Mouse (Mus musculus) liver, embryonic 11.5 days (tissue): ENCODE data around the gene Ptpa. TPM values are rescaled to one million over a fixed set of nuclear protein-coding genes. Genes with fewer than 3 reads are reported as not detected.

Experiments
- ATAC-seq: fragments of 200-750 bp; cut with Nextera tagmentation; replicated peaks from 2 replicates; pipeline ENCODE4 v1.8.0; 2017; ENCODE audit warnings: moderate number of reproducible peaks, mild to moderate bottlenecking, moderate TSS enrichment, moderate library complexity; ENCODE audit not compliant: low FRiP score
- DNase-seq: peaks from one replicate; pipeline ENCODE4 v3.0.0-alpha.2; 2017; ENCODE audit warnings: low spot score
- H3K27ac ChIP-seq: fragments of 300-500 bp; sonication (generic); 2 replicates; pipeline ENCODE4 v1.5.1; 2014; ENCODE audit warnings: mild to moderate bottlenecking, low read depth, low read length, control low read depth
- H3K27me3 ChIP-seq: fragments of 300-500 bp; sonication (generic); replicated peaks from 2 replicates; pipeline ENCODE4 v1.6.1; 2014; ENCODE audit warnings: low read length, mixed read lengths; ENCODE audit not compliant: control insufficient read depth, insufficient read depth
- H3K36me3 ChIP-seq: fragments of 300-500 bp; sonication (generic); 2 replicates; pipeline ENCODE4 v1.6.1; 2014; ENCODE audit warnings: mild to moderate bottlenecking, low read length, moderate library complexity, mixed read lengths; ENCODE audit not compliant: control insufficient read depth, insufficient read depth
- H3K4me1 ChIP-seq: fragments of 300-500 bp; sonication (generic); replicated peaks from 2 replicates; pipeline ENCODE4 v1.6.1; 2014; ENCODE audit warnings: low read length, mixed read lengths; ENCODE audit not compliant: control insufficient read depth, insufficient read depth
- H3K4me2 ChIP-seq: fragments of 300-500 bp; sonication (generic); 2 replicates; pipeline ENCODE4 v1.6.1; 2014; ENCODE audit warnings: mild to moderate bottlenecking, control low read depth, moderate library complexity
- H3K4me3 ChIP-seq: fragments of 300-500 bp; sonication (generic); 2 replicates; pipeline ENCODE4 v1.5.1; 2014; ENCODE audit warnings: low read depth, low read length, control low read depth
- H3K9ac ChIP-seq: fragments of 300-500 bp; sonication (generic); 2 replicates; pipeline ENCODE4 v1.6.1; 2014; ENCODE audit warnings: low read depth, low read length, control low read depth
- H3K9me3 ChIP-seq: fragments of 300-500 bp; sonication (generic); 2 replicates; pipeline ENCODE4 v1.6.1; 2016; ENCODE audit warnings: low read length, inconsistent platforms, mixed read lengths; ENCODE audit not compliant: control insufficient read depth
- WGBS: fragments of 180-500 bp; shearing (Covaris S2); extraction: QIAGEN DNeasy Blood & Tissue Kit; methylation state at CpG from one replicate; pipeline ENCODE4 v1.1.7; 2014; 5-methylcytosine and 5-hydroxymethylcytosine counted together
- polyA plus RNA-seq: library from polyadenylated mRNA; unstranded; fragments of >200 nt; fragmentation: Nextera tagmentation; extraction: Ambion mirVana; gene quantifications from 2 replicates; pipeline ENCODE4 v1.2.1, GENCODE M21; 2014

Ptpa gene
- polyA plus RNA-seq, 1 experiment from 2014 or later, result 135 TPM

- Histone ChIP-seq H3K27ac (peak overlapping the region; percentile 73), H3K9me3 (no peaks in the 10 kb centered on the region), H3K9ac (no peak overlapping the region), H3K27me3 (no peaks in the 10 kb centered on the region), H3K36me3 (peaks cover 36% of the 10 kb centered on the region), H3K4me2 (peak overlapping the region; percentile 38), H3K4me3 (no peak overlapping the region), H3K4me1 (peaks cover 20% of the 10 kb centered on the region)
- whole genome bisulfite sequencing, result 76% methylated on average over 4 of the region's 4 CpGs
- DNase-seq (no peak), ATAC-seq (peak; percentile 73)
Observed at GRCm38 (mm10) chr2:30381377-30381725, 34.5 kb upstream of the Ptpa start.

GRCm38 (mm10) chr2:30384814-30385213 lies 31.0 kb upstream of the Ptpa start:
- H3K4me3 ChIP-seq, result no peak overlapping the region
- peaks cover 16% of the 10 kb centered on the region for H3K4me1 ChIP-seq
- ATAC-seq (no peak), DNase-seq (no peak)
- H3K9me3 ChIP-seq, result no peaks in the 10 kb centered on the region
- H3K27ac ChIP-seq, result no peak overlapping the region
- H3K4me2 ChIP-seq, result no peak overlapping the region
- WGBS, result 74% methylated on average over 5 of the region's 5 CpGs
- peaks cover 21% of the 10 kb centered on the region for H3K36me3 ChIP-seq
- no peaks in the 10 kb centered on the region for H3K27me3 ChIP-seq
- no peak overlapping the region for H3K9ac ChIP-seq

DNA sequence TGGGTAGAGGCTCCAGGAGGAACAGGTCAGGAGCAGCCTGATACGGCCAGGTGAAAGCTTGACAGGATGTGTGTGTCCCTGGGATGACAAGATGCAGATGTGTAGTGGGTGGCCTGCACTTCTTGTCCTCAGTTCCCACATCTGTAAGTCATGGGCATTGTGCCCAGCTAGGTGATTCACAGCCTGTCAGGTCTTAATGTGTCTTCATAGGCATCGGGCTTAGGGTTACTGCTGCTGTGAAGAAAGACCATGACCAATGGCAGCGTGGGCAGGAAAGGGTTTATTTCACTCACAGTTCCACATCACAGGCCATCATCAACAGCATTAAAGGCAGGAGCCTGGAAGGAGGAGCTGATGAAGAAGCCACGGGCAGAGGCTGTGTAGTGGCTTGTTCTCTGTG lies 30.2 kb upstream of the Ptpa start:
- Histone ChIP-seq H3K4me1 (peaks cover 9% of the 10 kb centered on the region), H3K4me2 (no peak overlapping the region), H3K36me3 (peaks cover 19% of the 10 kb centered on the region), H3K27me3 (no peaks in the 10 kb centered on the region), H3K9me3 (no peaks in the 10 kb centered on the region), H3K4me3 (no peak overlapping the region), H3K27ac (no peak overlapping the region), H3K9ac (no peak overlapping the region)
- DNase-seq (no peak), ATAC-seq (no peak)
- 86% methylated on average over 4 of the region's 4 CpGs for WGBS

DNA sequence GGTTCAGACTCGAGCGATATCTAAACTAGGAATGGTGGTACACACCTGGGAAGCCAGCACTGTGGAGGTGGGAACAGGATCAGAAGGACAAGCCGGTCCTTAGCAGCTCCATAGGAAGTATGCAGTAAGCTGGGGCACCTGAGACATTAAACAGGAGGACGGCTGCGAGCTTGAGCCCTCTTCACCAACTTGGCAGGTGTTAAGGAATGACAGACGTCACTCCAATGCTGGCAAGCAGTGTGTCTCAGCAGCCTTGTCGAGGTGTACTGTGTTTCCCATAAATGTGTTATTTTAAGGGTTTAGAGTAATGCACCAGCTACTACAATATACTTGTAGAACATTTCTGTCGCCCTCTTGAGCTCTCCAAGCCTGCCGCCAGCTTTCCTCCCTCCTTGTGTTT lies 28.9 kb upstream of the Ptpa start:
- H3K4me1 ChIP-seq, result 0 out of 2 replicates have a peak, but pooled peaks cover 2% of the 10 kb centered on the region
- ATAC-seq (no peak), DNase-seq (no peak)
- peaks cover 14% of the 10 kb centered on the region for H3K36me3 ChIP-seq
- WGBS, result 83% methylated on average over 9 of the region's 9 CpGs
- no peak overlapping the region for H3K4me3 ChIP-seq
- H3K9me3 ChIP-seq, result no peaks in the 10 kb centered on the region
- no peak overlapping the region for H3K27ac ChIP-seq
- no peak overlapping the region for H3K4me2 ChIP-seq
- H3K27me3 ChIP-seq, result no peaks in the 10 kb centered on the region
- H3K9ac ChIP-seq, result no peak overlapping the region

- no peak overlapping the region for H3K9ac ChIP-seq
- DNase-seq (no peak), ATAC-seq (no peak)
- no peak overlapping the region for H3K4me3 ChIP-seq
- no peaks in the 10 kb centered on the region for H3K27me3 ChIP-seq
- H3K36me3 ChIP-seq, result peaks cover 11% of the 10 kb centered on the region
- H3K4me1 ChIP-seq, result peaks cover 11% of the 10 kb centered on the region
- H3K9me3 ChIP-seq, result no peaks in the 10 kb centered on the region
- 82% methylated on average over 2 of the region's 2 CpGs for WGBS
- no peak overlapping the region for H3K27ac ChIP-seq
- no peak overlapping the region for H3K4me2 ChIP-seq
Observed at GRCm38 (mm10) chr2:30389000-30389399, 26.8 kb upstream of the Ptpa start.

DNA sequence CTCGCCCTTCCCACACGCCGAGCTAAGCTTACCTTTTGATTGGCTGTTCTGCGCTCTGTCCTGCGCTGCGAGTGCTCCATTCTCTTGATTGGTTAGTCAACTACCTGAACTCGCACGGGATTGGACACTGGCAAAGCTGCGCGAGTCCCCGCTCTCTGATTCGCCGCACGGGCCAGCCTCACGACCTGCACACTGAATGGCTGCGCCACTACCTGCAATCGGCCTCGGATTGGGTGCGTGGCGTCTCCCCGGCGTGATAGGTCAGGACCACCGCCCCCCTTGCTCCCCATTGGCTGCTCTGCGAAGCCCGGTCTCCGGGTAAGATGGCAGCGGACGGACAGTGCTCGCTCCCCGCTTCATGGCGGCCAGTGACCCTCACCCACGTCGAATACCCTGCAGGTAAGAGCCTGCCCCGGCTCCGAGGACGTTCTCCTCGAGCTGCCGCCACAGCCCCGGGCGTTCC lies 23.7 kb upstream of the Ptpa start, which contains the start of gene Dolpp1:
Gene Dolpp1 (plus strand): TSS at position 141 of the 463 bp plus-strand sequence.
- H3K27me3 ChIP-seq, result no peaks in the 10 kb centered on the region
- no peaks in the 10 kb centered on the region for H3K9me3 ChIP-seq
- H3K36me3 ChIP-seq, result peaks cover 9% of the 10 kb centered on the region
- peak within 1 kb of the TSS; percentile 84 for H3K27ac ChIP-seq
- WGBS, result under 1% methylated on average over 40 of the region's 40 CpGs
- peak within 1 kb of the TSS; percentile 76 for H3K4me3 ChIP-seq
- H3K4me1 ChIP-seq, result peaks cover 14% of the 10 kb centered on the region
- H3K9ac ChIP-seq, result peak within 1 kb of the TSS; percentile 76
- H3K4me2 ChIP-seq, result peak within 1 kb of the TSS; percentile 94
- peak; percentile 98 for ATAC-seq
- DNase-seq, result peak; percentile 95

- Histone ChIP-seq H3K4me3 (peak overlapping the region; percentile 76), H3K9me3 (no peaks in the 10 kb centered on the region), H3K4me1 (peaks cover 14% of the 10 kb centered on the region), H3K27ac (peak overlapping the region; percentile 84), H3K4me2 (peak overlapping the region; percentile 94), H3K36me3 (peaks cover 15% of the 10 kb centered on the region), H3K9ac (peak overlapping the region; percentile 76), H3K27me3 (no peaks in the 10 kb centered on the region)
- DNase-seq (no peak), ATAC-seq (peak; percentile 66)
- under 1% methylated on average over 54 of the region's 54 CpGs for WGBS
Observed at GRCm38 (mm10) chr2:30392577-30393369, 23.1 kb upstream of the Ptpa start.

GRCm38 (mm10) chr2:30393370-30393656 lies 22.5 kb upstream of the Ptpa start:
- no peak for ATAC-seq
- no peak for DNase-seq
- WGBS, result 54% methylated on average over 1 of the region's 1 CpGs

GRCm38 (mm10) chr2:30395757-30396156 lies 20.1 kb upstream of the Ptpa start:
- Histone ChIP-seq H3K9ac (no peak overlapping the region), H3K4me2 (no peak overlapping the region), H3K4me1 (peaks cover 14% of the 10 kb centered on the region), H3K27ac (no peak overlapping the region), H3K4me3 (no peak overlapping the region), H3K9me3 (no peaks in the 10 kb centered on the region), H3K27me3 (no peaks in the 10 kb centered on the region), H3K36me3 (peaks cover 35% of the 10 kb centered on the region)
- ATAC-seq (no peak), DNase-seq (no peak)
- 91% methylated on average over 7 of the region's 7 CpGs for WGBS

More at GRCm38 (mm10) chr2:30393370-30393656, 22.5 kb upstream of the Ptpa start:
- Histone ChIP-seq H3K4me2 (peak overlapping the region; percentile 94), H3K27ac (peak overlapping the region; percentile 84; the same call in 1 of the 2 replicates), H3K4me3 (peak overlapping the region; percentile 76), H3K9ac (peak overlapping the region; percentile 76), H3K9me3 (no peaks in the 10 kb centered on the region), H3K36me3 (peaks cover 19% of the 10 kb centered on the region), H3K4me1 (peaks cover 14% of the 10 kb centered on the region), H3K27me3 (no peaks in the 10 kb centered on the region)
